Mouse (Mus musculus) adrenal gland, postnatal 14 days (tissue): ENCODE measurements around the gene Ints7. TPM values are rescaled to one million over a fixed set of nuclear protein-coding genes. Genes with fewer than 3 reads are reported as not detected.

Experiments
- DNase-seq: peaks from one replicate; pipeline ENCODE4 v3.0.0; 2021; ENCODE audit warnings: mixed read lengths
- total RNA-seq: library from RNA; stranded (reverse); gene quantifications from 2 replicates; pipeline ENCODE4 v1.2.3, GENCODE M21; 2021

Ints7 gene
- total RNA-seq, 1 experiment from 2014 or later = 30.1 TPM

DNA sequence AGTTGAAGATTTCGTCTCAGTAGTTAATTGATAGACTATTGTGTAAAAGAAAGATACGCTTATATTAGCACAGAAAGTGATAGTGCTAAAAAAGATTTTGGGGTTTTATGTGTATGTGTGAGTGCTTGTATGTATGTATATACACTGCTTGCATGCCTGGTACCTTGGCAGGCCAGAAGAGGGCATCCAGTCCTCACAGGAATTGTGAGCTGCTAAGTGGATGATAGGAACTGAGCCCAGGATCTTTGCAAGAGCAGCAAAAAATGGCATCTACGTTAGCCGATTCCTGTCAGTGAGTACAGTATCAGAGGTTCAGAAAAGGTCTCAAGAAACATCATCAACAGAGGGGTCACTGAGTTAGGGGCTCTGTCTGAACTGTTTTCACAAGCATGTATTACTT lies 9.0 kb downstream of the Ints7 start:
- no peak for DNase-seq

DNA sequence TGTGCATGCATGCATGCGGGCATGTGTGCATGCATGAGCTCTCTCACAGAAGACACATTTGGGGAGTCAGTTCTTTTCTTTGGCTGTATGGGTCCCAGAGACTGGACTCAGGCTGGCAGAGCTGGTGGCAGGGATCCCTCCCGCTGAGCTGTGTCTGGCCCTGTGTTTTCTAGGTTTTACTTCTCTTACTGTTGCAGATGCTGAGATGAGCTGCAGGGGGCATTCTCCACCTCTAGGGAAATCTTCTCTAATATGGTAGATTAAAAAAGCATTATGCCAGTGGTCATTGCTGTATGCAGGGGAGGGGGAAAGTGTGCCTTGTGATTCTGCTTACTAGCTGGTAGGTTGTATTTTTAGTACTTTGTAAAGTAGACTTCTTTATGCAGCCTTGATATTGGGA lies 10.3 kb downstream of the Ints7 start:
- no peak for DNase-seq

DNA sequence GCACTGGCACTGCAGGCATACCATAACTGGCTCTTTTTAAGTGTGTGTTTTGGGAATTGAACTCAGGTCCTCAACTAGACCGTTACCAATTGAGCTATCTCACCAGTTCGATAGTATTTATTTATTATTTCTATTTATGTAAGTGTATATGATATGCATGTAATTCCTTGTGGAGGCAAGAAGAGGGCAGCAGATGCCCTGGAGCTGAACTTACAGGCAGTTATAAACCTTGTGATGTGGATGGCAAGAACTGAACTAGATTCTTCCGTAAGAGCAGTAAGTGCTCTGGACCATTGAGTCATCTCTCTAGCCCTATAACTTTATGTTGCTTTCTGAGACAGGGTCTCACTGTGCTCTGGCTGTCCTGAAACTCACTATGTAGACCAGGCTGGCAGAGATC lies 11.6 kb downstream of the Ints7 start:
- no peak for DNase-seq

DNA sequence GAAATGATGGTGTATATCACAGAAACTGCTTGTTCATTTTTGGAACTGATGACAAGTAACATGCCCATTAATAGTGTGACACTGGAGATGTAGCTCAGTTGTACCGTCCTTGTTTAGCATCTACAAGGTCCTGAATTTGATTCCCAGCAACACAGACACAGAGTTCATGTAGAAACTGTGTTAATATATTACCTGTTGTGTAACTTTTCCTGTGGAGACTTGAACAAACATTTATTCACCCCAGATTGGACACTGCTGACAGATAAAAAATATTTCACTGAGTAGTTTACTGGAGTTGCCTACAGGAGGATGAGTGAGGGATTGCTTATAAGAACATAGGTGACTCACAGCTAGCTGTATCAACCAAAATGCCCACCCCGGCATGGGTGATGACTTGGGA lies 13.3 kb downstream of the Ints7 start:
- DNase-seq = no peak

DNA sequence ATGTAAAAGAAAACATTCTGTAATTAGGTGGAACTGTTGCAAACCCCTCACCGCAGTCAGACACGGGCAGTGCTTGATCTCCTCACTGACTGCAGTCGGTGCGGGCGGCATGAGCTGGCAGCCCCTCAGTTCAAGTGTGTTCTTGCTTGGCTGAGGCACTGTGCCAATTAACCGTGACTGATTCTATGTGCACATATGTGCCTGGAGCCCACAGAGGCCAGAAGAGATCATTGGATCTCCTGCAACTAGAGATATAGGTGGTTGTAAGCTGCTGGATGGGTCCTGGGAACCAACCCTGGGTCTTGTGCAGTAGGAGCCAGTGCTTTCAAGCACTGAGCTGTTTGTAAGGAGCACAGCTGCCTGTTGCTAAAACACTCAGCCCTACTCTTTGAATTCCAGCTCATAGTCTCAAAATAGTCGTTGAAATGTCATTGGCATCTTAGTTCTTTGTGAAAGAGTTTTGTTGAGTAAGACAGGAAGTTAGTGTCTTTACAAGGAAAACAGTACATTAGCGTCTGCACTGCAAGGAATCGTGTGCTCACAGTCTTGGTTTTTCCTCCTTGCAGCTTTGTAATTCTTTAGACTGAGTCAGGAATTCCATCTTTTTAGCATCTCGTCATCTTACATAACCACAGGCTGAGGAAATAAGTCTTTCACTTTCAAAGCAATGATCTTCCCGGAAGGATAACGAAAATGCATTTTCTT lies 16.7 kb downstream of the Ints7 start:
- DNase-seq = no peak

DNA sequence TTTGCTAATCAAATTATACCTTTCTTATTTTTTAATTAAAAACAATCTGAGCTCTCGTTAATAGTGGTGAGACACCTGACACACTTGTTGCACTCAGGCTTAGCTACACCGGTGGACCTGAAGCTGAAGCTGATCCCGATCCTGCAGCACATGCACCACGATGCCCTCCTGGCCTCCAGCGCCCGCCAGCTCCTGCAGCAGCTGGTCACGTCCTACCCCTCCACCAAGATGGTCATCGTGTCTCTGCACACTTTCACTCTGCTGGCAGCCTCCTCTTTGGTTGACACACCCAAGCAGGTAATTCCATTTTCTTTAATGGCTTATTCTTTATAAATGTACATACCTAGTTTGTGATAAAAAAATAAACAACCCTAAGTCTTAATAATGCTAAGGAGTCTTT lies 20.6 kb downstream of the Ints7 start:
- no peak for DNase-seq

DNA sequence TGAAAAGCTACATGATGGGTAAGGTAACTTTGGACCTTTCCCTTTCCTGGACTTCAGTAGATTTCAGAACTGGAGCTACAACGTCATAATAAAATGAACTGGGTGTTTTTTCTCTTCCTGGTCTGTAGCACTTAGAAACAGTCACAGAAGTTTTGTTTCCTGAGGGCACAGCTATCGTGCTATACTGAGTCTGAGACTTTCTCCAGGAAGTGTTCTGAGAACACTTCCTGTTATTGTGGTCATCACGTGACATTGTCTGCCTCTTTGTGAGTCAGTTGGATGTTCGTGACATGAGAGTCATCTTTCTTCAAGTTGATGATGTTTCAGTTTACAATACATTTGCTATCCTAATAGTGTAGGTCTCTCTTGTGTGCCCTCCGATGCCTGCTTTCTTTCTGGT lies 23.8 kb downstream of the Ints7 start:
- no peak for DNase-seq

DNA sequence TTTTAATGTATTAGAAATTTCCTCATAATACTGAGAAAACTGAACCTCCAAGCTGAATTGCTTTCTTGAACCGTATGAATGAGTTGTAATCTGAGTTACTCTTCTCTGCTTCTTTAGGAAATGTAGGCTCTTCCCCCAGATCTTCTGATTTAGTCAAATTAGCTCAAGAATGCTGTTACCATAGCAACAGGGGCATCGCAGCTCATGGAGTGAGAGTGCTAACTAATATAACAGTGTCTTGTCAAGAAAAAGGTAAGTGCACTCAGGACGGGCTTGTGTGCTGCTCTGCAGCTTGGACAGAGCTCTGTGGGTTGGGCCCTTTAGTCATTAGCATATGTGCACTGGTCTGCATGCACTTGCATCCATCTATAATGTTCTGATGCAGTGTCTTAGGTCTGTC lies 29.3 kb downstream of the Ints7 start:
- no peak for DNase-seq

DNA sequence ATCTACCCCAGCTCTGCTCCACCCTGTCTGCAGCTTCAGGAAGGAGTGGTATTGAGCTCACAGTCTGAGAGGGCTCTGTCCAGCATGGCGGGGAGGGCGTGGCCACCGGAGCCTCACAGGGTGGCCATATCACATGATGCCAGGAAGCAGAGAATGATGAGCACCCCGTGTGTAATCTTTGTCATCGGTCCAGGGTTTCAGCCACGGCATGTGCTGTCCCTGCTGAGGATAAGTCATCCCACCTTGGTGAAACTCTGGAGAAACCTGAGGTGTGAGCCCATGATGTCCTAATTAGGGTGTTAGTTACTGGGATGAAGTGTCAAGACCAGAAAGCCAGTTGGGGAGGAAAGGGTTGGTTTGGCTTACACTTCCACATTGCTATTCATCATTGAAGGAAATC lies 33.6 kb downstream of the Ints7 start:
- no peak for DNase-seq

DNA sequence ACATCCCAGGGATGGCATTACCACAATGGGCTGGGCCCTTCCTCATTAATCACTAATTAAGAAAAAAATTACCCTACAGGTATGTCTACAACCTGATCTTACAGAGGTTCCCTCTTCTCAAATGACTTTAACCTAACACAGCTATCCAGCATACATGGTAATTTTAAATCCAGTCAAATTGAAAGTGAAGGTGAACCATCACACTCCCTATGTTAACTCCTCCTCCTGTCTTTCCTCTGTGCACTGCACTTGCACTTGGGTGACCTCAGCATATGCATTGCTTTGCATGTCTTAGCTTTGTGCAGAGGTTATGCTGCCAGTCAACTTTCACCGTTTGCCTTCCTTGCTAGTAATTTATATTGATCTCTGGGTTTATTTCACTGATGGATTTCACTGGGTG lies 34.1 kb downstream of the Ints7 start:
- no peak for DNase-seq

DNA sequence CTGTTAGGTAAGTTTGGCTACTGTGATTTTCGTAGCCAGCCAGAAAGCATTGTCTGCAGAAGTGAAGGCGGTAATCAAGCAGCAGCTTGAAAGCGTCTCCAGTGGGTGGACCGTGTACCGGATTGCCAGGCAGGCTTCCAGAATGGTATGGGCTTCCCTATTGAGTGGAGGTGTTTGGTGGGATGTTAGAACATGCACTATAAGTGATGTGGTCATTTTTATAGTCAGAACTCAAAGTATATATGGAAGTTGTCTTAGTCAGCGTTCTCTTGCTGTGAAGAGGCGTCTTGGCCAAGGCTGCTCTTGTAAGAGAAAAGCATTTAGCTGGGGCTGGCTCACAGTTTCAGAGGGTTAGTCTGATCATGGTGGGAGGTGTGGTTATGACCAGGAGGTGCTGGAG lies 34.9 kb downstream of the Ints7 start:
- DNase-seq = no peak

DNA sequence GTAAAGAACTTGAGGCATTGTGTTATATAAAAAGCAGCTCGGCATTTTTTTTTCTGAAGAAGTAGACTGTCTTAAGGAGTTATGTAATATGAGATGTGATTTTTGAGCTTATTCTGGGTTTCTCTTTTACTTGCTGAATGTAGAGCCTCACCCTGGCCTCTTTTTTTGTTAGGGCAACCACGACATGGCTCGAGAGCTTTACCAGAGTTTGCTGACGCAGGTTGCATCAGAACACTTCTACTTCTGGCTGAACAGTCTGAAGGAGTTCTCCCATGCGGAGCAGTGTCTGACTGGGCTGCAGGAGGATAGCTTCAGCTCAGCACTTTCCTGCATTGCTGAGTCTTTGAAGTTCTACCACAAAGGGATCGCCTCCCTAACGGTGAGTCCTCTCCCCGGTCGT lies 36.2 kb downstream of the Ints7 start:
- DNase-seq = no peak

DNA sequence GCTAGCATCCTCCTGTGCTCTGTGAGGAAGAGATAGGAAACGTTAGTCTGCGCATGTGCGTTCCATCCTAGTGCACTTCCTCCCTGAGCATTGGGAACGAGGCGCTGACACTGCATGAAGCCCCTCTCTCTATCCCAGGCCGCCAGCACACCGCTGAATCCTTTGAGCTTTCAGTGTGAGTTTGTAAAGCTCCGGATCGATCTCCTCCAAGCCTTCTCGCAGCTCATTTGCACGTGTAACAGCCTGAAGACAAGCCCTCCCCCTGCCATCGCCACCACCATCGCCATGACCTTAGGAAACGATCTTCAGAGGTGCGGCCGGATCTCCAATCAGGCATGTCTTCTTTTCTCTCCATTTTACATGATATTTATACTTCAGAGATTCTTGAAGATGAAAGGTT lies 37.4 kb downstream of the Ints7 start:
- DNase-seq = no peak

DNA sequence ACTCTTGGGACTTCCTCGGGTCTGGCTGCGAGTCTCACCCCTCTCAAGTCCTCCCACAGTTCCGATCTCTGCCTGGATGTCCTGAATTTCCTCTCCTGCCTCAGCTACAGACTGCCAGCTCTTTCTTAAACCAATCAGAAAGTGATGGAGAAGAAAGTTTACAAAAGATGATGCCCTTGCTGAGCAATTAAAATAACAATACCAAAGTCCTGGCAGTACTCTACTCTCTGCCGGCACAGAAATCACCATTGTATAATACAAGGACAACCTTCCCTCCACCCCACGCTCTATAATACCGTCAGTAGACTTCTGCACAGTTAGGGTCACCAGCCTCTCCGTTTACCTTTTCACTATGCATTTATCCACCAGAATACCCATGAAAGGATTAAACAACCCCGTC lies 40.8 kb downstream of the Ints7 start:
- DNase-seq = no peak

DNA sequence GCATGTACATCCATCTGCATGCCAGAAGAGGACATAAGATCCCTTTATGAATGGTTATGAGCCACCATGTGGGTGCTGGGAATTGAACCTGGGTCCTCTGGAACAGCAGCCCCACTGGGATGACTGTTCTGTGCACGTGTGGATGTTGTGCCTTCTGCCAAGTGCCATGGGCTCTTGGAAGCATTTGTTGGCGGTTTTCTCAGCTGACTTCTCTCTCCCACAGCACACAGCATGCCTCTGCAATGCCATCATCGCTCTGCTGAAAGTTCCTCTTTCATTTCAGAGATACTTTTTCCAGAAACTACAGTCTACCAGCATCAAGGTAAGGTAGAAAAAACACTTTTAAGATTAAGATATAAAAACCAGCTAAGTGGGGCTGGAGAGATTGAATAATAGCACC lies 42.2 kb downstream of the Ints7 start:
- no peak for DNase-seq

DNA sequence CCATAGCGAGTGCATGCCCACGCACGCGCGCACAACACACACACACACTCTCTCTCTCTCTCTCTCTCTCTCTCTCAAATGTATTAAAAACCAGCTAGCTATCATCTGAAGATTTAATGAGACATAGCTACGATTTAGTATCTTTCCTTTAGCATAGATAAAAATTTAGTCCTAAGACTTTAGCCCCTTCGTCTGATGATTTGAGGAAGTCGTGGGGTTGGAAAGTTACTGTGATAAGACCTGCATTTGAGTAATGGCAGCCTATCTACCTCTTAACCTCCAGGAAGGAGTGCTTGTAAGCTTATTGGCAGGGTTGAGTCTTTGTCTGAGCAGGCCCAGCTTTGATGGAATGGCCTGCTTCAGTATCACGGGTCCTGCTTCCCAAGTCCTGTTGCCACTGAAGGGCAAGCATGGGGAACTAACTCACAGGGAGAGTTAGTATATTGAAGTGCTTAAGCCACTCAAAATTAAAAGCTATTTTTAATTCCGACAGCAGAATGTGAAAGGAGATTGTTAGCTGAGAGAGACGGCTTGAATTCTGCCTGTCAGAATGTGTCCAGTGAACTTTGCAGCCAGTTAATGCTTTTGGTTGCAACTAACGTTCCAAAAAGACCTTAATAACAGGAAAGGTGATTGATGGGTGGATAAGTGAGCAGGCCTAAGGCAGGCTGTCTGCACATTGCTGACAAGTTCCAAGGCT lies 42.8 kb downstream of the Ints7 start:
- no peak for DNase-seq

DNA sequence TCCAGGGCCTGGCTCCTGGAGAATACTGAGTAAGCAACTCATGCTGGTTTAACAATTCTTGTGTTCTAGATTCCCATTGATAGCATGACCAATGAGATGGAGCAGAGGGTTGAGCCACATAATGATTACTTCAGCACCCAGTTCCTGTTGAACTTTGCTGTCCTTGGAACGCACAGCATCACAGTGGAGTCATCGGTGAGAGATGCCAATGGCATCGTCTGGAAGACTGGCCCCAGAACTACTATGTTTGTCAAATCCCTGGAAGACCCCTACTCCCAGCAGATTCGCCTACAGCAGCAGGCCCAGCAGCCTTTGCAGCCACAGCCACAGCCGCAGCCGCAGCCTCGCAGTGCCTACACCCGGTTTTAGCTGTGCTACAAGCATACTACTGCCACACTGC lies 45.7 kb downstream of the Ints7 start:
- peak; percentile 52 for DNase-seq

DNA sequence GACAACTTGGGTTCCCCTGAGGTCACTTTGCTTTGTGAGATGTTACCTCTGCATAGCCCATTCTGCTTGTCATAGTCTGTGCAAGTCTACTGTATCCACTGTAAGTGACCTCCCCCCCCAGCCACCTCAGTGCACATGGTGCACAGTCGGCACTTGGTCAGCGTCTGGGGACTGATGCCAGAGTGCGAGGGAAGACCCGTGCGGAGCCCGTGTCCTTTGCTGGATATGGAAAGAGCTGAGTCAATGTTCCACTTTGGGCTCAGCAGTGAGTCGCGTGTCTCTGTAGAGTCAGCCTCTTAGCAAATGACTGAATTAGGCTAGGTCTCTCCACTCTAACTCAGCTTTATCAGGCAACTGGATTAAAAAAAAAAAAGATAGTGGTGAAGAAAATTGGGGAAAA lies 47.4 kb downstream of the Ints7 start:
- peak; percentile 33 for DNase-seq

DNA sequence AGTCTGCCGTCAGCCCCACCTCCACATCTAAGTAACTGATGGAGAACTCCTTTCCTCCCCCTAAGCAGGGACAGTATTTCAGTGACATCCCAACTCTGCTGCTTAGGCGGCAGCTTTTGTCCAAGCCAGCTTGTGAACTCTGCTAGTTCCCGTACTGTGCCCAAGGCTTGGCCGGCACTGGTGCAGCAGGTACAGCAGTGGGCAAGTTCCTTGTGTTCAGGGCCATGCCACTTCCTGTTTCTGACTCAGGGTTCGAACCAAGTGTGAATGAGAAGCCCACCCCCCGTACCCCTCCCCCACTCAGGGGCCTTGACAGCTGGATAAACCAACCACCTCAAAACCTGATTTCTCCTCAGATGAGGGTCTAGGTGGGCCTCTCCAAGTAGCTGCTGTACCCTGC lies 49.1 kb downstream of the Ints7 start:
- DNase-seq = no peak

DNA sequence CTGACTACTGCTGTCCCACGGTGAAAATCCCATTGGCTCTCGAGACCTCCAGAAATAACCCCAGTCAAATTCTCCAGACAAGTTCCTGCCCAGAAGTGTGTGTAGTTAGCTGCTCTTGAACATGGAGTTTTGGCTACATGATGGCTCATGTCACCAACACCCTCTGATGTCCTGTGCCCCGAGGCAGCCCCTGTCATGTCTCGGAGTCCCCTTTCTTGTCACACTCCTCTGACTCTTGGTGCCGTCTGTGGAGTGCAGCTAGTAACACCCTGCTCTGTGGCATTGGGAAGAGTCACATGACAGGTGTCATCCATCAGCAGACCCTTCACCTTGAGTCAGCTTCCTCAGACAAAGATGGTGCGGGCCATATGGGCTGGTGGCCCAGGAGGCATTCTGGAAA lies 49.6 kb downstream of the Ints7 start:
- DNase-seq = no peak

DNA sequence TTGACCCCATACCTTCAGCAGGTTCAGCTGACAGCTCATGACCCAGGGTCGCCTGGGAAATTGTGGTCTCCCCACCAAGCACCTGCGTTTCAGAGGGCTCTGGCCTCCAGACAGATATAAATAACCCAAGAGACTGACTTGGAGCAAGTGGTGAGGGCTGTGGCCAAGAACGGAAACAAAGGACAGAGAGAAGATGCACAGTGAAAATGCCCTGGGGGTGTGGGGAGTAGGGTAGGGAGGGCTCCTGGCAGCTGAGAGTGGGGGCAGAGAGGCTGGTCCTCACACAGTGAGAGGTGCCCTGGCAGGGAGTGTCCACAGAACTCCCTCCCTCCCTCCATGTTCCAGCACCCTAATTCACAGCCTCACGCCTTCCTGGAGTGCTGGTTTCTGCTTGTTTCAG lies 50.2 kb downstream of the Ints7 start:
- DNase-seq = no peak

DNA sequence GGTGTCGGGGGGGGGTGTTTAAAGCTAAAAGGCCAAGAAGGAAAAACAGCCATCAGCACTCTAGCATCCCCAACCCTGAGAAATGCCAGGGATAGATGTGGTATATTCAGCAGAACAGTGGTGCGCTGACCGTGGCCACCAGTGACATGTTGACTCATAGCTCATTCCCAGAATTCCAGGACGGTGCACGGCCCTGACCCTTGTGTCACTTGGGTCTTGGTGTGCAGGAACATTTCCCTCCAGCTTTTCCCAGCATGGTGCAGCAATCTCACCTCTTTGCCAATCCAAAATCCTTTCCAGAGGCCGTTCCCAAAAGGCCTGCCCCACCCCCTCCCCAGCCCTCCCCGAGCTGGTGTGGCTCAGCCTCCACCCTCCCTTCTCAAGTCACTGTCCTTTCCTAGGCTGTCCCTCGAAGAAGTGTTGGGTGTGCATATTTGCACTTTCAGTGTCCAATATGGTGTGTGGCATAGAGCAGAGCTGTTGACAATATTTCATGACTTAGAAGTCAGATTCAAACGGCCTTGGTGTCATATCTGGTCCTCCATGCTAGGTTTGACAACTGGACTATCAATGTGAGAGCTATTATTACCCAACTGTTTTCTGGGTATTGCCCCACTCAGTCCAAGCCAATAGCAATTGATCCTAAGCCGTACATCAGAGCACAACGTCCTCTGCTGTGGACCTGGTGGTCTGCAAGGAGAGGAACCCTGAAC lies 53.2 kb downstream of the Ints7 start:
- DNase-seq = peak; percentile 73

DNA sequence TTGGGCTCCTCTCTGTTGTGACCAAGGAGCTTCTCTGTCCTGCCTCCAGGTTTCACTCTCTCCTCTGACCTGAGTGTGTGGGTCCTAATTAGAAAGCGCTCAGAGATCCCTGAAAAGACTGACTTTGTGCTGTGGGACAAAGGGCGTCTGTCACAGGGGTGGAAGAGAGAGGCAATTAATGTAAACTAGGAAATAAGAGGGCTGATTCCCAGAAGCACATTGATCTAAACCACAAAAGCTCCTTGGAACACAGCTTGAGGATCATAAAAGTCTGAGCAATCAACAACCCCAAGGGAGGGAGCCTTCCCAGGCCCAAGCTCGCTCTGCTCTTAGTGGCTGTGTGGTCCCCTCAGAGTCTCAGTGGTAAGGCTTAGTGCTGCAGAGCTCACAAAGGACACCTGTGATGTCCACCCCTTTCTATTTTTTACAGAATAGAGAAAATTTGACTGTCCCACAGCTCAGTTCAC lies 53.8 kb downstream of the Ints7 start:
- DNase-seq = no peak
